Mouse (Mus musculus): ENCODE data around the gene Rab42. TPM values are rescaled to one million over a fixed set of nuclear protein-coding genes. Genes with fewer than 3 reads are reported as not detected.

The Rab42 gene
- polyA plus RNA-seq (2012; rRNA removed; ENCODE audit: low replicate concordance), result 0.62 and 1.8 TPM in 2 replicates

GRCm38 (mm10) chr4:132302939-132303479, at the start of gene Rab42:
Rab42 (minus strand) TSS chr4:132303385.

GRCm38 (mm10) chr4:132329115-132329834, 26.1 kb upstream of the Rab42 start, which contains the start of gene Trnau1ap:
Trnau1ap (minus strand) TSS chr4:132329538.

GRCm38 (mm10) chr4:132274156-132274862, 28.9 kb downstream of the Rab42 start, which contains the start of gene Taf12:
Taf12 (plus strand) TSS chr4:132274375.

GRCm38 (mm10) chr4:132261514-132262357, 41.4 kb downstream of the Rab42 start, which contains the start of gene Gmeb1:
Gmeb1 (minus strand) TSS chr4:132261602.

Other genes starting within 250 kb of the Rab42 start
- gene Gm10300, start 228.7 kb downstream of the Rab42 start, polyA plus RNA-seq (2012; rRNA removed; ENCODE audit: low replicate concordance), result 0.05 TPM in 1 of 2 replicates, not detected in the other
- gene Epb41, start 228.1 kb downstream of the Rab42 start, polyA plus RNA-seq (2012; rRNA removed; ENCODE audit: low replicate concordance), result 12.2 and 18.6 TPM in 2 replicates
- 0.26 and 0.60 TPM in 2 replicates for gene Oprd1, start 158.9 kb downstream of the Rab42 start, polyA plus RNA-seq (2012; rRNA removed; ENCODE audit: low replicate concordance)
- 7.8 and 10.2 TPM in 2 replicates for gene Ythdf2, start 91.1 kb downstream of the Rab42 start, polyA plus RNA-seq (2012; rRNA removed; ENCODE audit: low replicate concordance)
- 9.0 and 10.4 TPM in 2 replicates for gene Gmeb1, start 41.8 kb downstream of the Rab42 start, polyA plus RNA-seq (2012; rRNA removed; ENCODE audit: low replicate concordance)
- 1.3 and 2.1 TPM in 2 replicates for gene Taf12, start 29.0 kb downstream of the Rab42 start, polyA plus RNA-seq (2012; rRNA removed; ENCODE audit: low replicate concordance)
- 12.8 and 13.3 TPM in 2 replicates for gene Trnau1ap, start 26.2 kb upstream of the Rab42 start, polyA plus RNA-seq (2012; rRNA removed; ENCODE audit: low replicate concordance)
- gene Rcc1, start 50.2 kb upstream of the Rab42 start, polyA plus RNA-seq (2012; rRNA removed; ENCODE audit: low replicate concordance), result 8.5 and 11.4 TPM in 2 replicates
- 9.4 and 15.7 TPM in 2 replicates for gene Phactr4, start 119.1 kb upstream of the Rab42 start, polyA plus RNA-seq (2012; rRNA removed; ENCODE audit: low replicate concordance)
- 0.91 and 1.5 TPM in 2 replicates for gene Med18, start 160.5 kb upstream of the Rab42 start, polyA plus RNA-seq (2012; rRNA removed; ENCODE audit: low replicate concordance)
- gene Sesn2, start 207.1 kb upstream of the Rab42 start, polyA plus RNA-seq (2012; rRNA removed; ENCODE audit: low replicate concordance), result 6.8 and 7.7 TPM in 2 replicates
- gene Atpif1, start 230.3 kb upstream of the Rab42 start, polyA plus RNA-seq (2012; rRNA removed; ENCODE audit: low replicate concordance), result 83.0 and 87.1 TPM in 2 replicates
- 9.2 and 9.6 TPM in 2 replicates for gene Dnajc8, start 232.2 kb upstream of the Rab42 start, polyA plus RNA-seq (2012; rRNA removed; ENCODE audit: low replicate concordance)

Data from duodenum, adult 2 months (tissue).